Mouse (Mus musculus) hindbrain, embryonic 12.5 days (tissue): ENCODE data around the gene Ctu1. TPM values are rescaled to one million over a fixed set of nuclear protein-coding genes. Genes with fewer than 3 reads are reported as not detected.

Experiments
- ATAC-seq: fragments of 200-750 bp; cut with Nextera tagmentation; 2 replicates; pipeline ENCODE4 v1.8.0; 2017; ENCODE audit warnings: moderate TSS enrichment; ENCODE audit not compliant: low FRiP score
- H3K27ac ChIP-seq: fragments of 300-500 bp; sonication (generic); 2 replicates; pipeline ENCODE4 v1.5.1; 2016; ENCODE audit warnings: mild to moderate bottlenecking
- H3K27me3 ChIP-seq: fragments of 300-500 bp; sonication (generic); 2 replicates; pipeline ENCODE4 v1.6.1; 2016; ENCODE audit warnings: mild to moderate bottlenecking
- H3K36me3 ChIP-seq: fragments of 300-500 bp; sonication (generic); 2 replicates; pipeline ENCODE4 v1.6.1; 2016; ENCODE audit warnings: mild to moderate bottlenecking
- H3K4me1 ChIP-seq: fragments of 300-500 bp; sonication (generic); 2 replicates; pipeline ENCODE4 v1.6.1; 2016
- H3K4me2 ChIP-seq: fragments of 300-500 bp; sonication (generic); replicated peaks from 2 replicates; pipeline ENCODE4 v1.6.1; 2016; ENCODE audit warnings: mild to moderate bottlenecking
- H3K4me3 ChIP-seq: fragments of 300-500 bp; sonication (generic); 2 replicates; pipeline ENCODE4 v1.5.1; 2016; ENCODE audit warnings: mild to moderate bottlenecking
- H3K9ac ChIP-seq: fragments of 300-500 bp; sonication (generic); 2 replicates; pipeline ENCODE4 v1.6.1; 2016; ENCODE audit warnings: mild to moderate bottlenecking, moderate library complexity
- H3K9me3 ChIP-seq: fragments of 300-500 bp; sonication (generic); replicated peaks from 2 replicates; pipeline ENCODE4 v1.6.1; 2016; ENCODE audit warnings: mild to moderate bottlenecking
- WGBS: fragments of 180-500 bp; shearing (Covaris S2); methylation state at CpG from one replicate; pipeline ENCODE4 v1.1.7; 2016; 5-methylcytosine and 5-hydroxymethylcytosine counted together
- polyA plus RNA-seq: library from polyadenylated mRNA; unstranded; fragments of >200 nt; fragmentation: Nextera tagmentation; extraction: Ambion mirVana; gene quantifications from 2 replicates; pipeline ENCODE4 v1.2.1, GENCODE M21; 2016

Ctu1 gene
- 16.4 and 17.0 TPM in 2 replicates for polyA plus RNA-seq

DNA sequence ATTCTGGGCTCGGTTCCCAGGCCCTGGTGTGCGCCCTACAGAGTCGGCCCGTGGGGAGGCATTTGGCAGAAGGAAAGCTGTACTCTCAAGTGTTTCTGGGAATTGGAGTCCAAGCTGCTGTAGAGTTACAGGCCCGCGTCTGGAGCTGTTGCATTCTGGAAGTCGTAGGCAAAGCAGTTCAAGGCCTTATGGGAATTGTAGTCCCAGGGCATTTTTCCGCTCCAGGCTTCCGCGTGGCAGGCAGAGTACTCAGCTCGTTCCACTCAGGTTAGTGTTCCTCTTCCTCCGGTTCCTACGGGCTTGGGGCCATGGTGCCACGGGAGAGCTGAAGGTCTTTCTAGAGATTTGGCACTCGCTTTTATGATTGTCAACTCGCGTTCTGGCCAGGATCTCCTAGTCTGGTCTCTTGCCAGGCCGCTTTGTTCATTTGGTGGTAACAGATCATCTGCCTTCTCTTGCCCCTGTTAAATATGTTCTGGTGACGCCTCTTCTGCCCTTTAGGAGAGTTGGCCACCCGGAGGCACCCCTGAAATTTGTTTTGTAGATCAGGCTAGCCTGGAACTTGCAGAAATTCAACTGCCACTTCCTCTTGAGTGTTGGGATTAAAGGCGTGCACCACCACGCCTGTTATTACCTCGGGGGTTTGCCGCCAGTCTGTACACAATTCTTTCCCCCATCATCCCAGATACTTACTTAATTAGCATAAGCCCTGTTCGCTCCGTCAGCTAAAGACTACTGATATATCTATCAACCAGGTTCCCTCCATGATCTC, at the start of gene Ctu1:
Ctu1 (plus strand) TSS at position 208 of the 772 bp plus-strand sequence.
- H3K9me3 ChIP-seq, result peaks cover 5% of the 10 kb centered on the region
- peak within 1 kb of the TSS; percentile 72 for H3K9ac ChIP-seq
- no peak within 1 kb of the TSS for H3K27ac ChIP-seq
- H3K27me3 ChIP-seq, result no peaks in the 10 kb centered on the region
- ATAC-seq, result peak; percentile 96
- H3K4me2 ChIP-seq, result peak within 1 kb of the TSS; percentile 79
- H3K36me3 ChIP-seq, result peaks cover 25% of the 10 kb centered on the region
- under 1% methylated on average over 26 of the region's 26 CpGs for WGBS
- peaks cover 7% of the 10 kb centered on the region for H3K4me1 ChIP-seq
- peak within 1 kb of the TSS; percentile 64 for H3K4me3 ChIP-seq

DNA sequence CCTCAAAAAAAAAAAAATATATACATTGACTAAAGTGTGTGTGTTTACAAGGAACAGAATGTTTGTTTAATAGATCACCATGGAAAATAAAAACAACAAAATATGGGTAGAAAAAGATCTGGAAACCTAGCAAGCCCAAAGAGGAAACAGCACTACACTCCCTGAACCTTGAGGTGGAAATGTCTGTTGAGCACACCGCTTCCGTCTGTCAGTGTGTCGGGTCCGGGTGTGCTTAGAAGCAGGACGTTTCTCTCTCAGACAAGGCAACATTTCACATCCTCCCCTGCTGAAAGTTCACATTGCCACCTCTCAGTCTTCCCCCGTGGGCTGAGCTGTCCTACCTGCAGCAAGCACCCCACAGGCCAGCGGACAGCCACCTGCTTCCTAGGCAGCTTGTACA, 48.9 kb upstream of the Ctu1 start:
- WGBS, result 80% methylated on average over 7 of the region's 7 CpGs

DNA sequence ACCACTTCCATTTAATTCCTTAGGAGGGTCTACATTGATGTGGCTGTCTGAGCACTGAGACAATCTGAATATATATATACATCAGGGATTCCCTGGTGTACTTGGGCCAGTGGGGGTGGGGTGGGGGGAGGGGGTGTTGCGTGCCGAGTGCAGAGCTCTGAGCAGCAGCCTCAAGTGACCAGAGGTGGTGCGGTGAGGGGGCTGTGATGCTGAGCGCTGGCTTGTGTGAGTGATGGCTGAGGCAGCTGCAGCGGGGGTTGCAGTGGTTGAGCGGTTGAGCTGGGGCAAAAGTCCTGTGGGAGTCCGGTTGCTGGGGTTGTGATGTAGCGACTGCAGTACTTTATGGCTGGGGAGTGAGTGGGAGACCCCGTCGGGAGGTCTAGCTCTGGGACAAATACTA, 48.0 kb upstream of the Ctu1 start:
- Histone ChIP-seq H3K4me3 (no peak overlapping the region), H3K9me3 (no peaks in the 10 kb centered on the region), H3K27ac (no peak overlapping the region), H3K9ac (no peak overlapping the region), H3K36me3 (no peaks in the 10 kb centered on the region), H3K4me1 (peaks cover 8% of the 10 kb centered on the region), H3K27me3 (no peaks in the 10 kb centered on the region), H3K4me2 (peak overlapping the region; percentile 27; the same call in 1 of the 2 replicates)
- 17% methylated on average over 10 of the region's 10 CpGs for WGBS
- ATAC-seq, result peak; percentile 46; the same call in 1 of the 2 replicates

More for the DNA sequence above, 48.9 kb upstream of the Ctu1 start:
- Histone ChIP-seq H3K4me3 (no peak overlapping the region), H3K9me3 (no peaks in the 10 kb centered on the region), H3K27ac (no peak overlapping the region), H3K9ac (no peak overlapping the region), H3K4me1 (peaks cover 8% of the 10 kb centered on the region), H3K36me3 (no peaks in the 10 kb centered on the region), H3K4me2 (no peak overlapping the region), H3K27me3 (no peaks in the 10 kb centered on the region)
- ATAC-seq, result no peak

DNA sequence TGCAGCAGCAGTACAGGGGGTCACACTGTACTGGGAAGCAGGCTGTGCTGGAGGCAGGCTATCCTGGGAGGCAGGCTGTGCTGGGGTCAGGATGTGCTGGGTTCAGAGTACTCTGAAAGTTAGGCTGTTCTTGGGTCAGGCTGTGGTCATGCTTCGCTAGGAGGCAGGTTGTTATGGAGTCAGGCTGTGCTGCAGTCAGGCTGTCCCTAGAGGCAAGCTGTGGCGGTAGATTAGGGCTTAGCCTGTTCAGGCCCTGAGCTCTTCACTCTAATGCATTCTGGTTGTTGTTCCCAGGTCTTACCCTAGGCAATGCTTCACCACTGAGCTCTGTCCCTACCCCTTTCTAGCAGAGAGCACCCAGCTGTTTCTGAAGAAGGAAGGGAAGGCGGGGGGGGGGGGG, 46.8 kb upstream of the Ctu1 start:
- 69% methylated on average over 3 of the region's 3 CpGs for WGBS
- Histone ChIP-seq H3K36me3 (no peaks in the 10 kb centered on the region), H3K4me3 (no peak overlapping the region), H3K9me3 (no peaks in the 10 kb centered on the region), H3K9ac (no peak overlapping the region), H3K4me1 (peaks cover 8% of the 10 kb centered on the region), H3K27me3 (no peaks in the 10 kb centered on the region), H3K27ac (no peak overlapping the region), H3K4me2 (no peak overlapping the region)
- no peak for ATAC-seq

DNA sequence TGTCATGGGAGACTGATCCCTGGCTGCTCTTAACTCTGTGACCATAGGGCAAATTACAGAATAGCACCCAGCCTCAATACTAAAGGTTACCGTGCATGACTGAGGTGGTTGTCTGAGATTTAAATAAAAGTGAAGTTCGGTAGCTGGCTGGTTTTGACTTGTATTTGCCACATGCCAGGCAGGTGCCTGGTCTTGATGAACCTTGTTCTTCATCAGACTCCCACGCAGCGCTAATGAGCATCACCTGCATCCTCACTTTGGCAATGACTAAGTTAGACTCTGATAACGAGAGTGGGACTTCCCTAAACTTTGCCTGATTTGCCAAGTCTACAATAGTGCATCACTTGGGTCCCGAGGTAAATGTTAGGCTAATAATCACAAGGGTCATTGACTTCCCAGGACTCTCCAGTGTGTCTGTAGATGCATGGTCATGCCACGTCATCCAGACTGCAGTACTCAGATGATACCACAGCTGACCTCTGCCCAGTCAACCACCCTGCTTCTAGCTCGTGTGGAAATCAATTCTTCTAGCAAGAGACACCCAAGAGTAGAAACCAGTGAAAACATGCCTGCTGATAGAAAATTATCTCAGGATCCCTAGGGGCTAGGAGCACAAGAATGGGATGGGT, 45.9 kb upstream of the Ctu1 start:
- Histone ChIP-seq H3K4me3 (no peak overlapping the region), H3K27ac (no peak overlapping the region), H3K4me2 (no peak overlapping the region), H3K9ac (no peak overlapping the region), H3K36me3 (no peaks in the 10 kb centered on the region), H3K27me3 (no peaks in the 10 kb centered on the region), H3K4me1 (peaks cover 8% of the 10 kb centered on the region), H3K9me3 (no peaks in the 10 kb centered on the region)
- 90% methylated on average over 8 of the region's 8 CpGs for WGBS
- no peak for ATAC-seq

DNA sequence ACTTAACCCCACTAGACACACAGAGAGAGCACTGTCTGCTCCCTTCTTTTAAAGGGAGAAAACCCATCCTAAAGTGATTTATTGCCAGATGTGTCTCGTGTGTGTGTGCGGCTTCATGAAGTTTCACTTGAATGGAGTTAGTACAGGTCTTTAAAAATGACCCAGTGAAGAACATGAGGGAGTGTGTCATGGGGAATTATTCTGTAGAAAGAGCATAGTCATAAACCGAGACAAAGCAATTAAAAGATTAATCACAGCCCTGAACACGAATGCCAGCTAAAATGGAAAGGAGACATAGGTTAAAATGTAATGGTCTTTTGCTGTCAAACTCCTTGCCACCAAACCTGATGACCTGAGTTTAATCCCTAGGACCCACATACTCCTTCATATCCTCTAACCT, 37.9 kb upstream of the Ctu1 start:
- Histone ChIP-seq H3K9me3 (no peaks in the 10 kb centered on the region), H3K36me3 (no peaks in the 10 kb centered on the region), H3K4me3 (no peak overlapping the region), H3K27me3 (no peaks in the 10 kb centered on the region), H3K4me1 (no peaks in the 10 kb centered on the region), H3K9ac (no peak overlapping the region), H3K4me2 (no peak overlapping the region), H3K27ac (no peak overlapping the region)
- WGBS, result 76% methylated on average over 4 of the region's 4 CpGs
- no peak for ATAC-seq

DNA sequence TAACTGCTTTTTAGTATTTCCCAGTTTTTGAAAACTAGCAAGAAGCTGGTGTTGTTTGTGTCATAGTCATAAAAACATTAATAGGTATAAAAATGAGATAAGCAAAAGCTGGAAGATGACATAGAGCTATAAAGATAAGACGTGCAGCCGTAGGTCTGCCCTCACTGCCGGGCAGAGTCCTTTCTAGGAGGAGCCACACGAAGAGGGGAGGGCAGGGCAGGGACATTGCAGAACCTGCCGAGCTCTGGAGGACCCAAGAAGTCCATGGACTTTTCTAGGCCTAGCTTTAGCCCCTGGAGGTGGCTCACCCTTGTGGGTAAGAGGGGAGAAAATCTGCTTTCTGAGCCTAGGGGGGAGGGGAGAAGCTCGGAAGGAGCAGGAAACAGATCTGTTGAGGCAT, 37.3 kb upstream of the Ctu1 start, which contains the start of gene Ceacam18:
Ceacam18 (plus strand) TSS at position 208 of the 400 bp plus-strand sequence.
- 73% methylated on average over 6 of the region's 6 CpGs for WGBS
- Histone ChIP-seq H3K9ac (no peak within 1 kb of the TSS), H3K27ac (no peak within 1 kb of the TSS), H3K4me2 (no peak within 1 kb of the TSS), H3K36me3 (no peaks in the 10 kb centered on the region), H3K4me3 (no peak within 1 kb of the TSS), H3K9me3 (no peaks in the 10 kb centered on the region), H3K4me1 (no peaks in the 10 kb centered on the region), H3K27me3 (no peaks in the 10 kb centered on the region)
- no peak for ATAC-seq

DNA sequence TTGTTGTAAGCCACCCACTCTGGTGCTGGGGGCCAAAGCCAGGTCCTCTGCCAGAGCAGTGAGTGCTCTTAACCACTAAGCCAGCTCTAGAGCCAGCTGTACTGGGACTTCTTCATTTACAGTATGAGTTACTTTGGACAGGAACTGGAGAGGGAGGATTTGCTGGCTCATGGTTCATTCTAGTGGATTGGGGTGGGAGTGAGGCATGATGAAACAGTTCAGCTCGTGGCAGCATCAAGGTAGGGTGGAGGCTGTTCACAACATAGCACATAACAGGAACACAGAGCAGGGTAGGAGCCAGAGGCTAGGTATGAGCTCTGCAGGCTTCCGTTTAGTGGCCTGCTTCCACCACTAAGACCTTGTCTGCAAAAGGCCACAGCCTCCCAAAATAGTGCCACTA, 35.6 kb upstream of the Ctu1 start:
- no peak for ATAC-seq
- H3K36me3 ChIP-seq, result no peaks in the 10 kb centered on the region
- WGBS, result 58% methylated on average over 2 of the region's 2 CpGs
- no peak overlapping the region for H3K4me2 ChIP-seq
- H3K27me3 ChIP-seq, result no peaks in the 10 kb centered on the region
- H3K27ac ChIP-seq, result no peak overlapping the region
- H3K4me1 ChIP-seq, result no peaks in the 10 kb centered on the region
- H3K9ac ChIP-seq, result no peak overlapping the region
- no peaks in the 10 kb centered on the region for H3K9me3 ChIP-seq
- H3K4me3 ChIP-seq, result no peak overlapping the region

DNA sequence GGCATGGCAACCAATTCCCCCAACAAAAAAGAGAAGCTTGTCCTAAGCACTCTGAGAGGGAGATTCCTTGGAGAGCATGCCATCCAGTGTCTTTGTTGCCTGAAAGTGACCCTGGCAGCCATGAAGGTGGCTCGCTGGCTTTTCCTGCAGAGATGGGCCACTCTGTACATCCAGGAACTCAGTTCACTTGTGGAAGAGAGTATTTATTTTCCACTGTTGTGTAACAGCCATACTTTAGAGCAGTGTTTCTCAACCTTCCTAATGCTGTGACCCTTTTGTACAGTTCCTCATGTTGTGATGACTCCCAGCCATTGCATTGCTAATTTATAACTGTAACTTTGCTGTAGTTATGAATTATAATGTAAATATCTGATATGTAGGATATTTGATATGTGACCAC, 34.7 kb upstream of the Ctu1 start:
- ATAC-seq, result no peak
- H3K4me1 ChIP-seq, result no peaks in the 10 kb centered on the region
- 71% methylated on average over 1 of the region's 1 CpGs for WGBS
- H3K9ac ChIP-seq, result no peak overlapping the region
- no peaks in the 10 kb centered on the region for H3K36me3 ChIP-seq
- H3K27ac ChIP-seq, result no peak overlapping the region
- no peaks in the 10 kb centered on the region for H3K9me3 ChIP-seq
- no peak overlapping the region for H3K4me2 ChIP-seq
- H3K27me3 ChIP-seq, result no peaks in the 10 kb centered on the region
- H3K4me3 ChIP-seq, result no peak overlapping the region

DNA sequence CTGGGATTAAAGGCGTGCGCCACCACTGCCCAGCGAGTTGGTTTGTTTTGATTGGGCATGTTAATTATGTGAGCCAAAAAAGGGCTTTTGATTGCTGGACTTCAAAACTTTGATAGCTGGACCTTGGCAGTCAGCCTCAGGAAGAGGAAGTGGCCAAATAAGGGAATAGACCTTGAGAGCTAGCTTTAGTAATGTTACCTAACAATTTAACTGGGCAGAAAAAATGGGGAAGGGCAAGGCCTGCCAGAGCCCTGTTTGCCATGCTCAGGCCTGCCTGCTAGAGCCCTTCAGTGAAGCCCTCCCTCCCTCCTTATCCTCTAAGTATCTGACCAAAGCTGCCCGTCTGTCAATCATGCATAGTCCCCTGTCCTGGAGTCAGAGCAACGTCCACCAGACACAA, 29.2 kb upstream of the Ctu1 start:
- Histone ChIP-seq H3K27me3 (no peaks in the 10 kb centered on the region), H3K9ac (no peak overlapping the region), H3K27ac (no peak overlapping the region), H3K4me3 (no peak overlapping the region), H3K4me2 (no peak overlapping the region), H3K36me3 (no peaks in the 10 kb centered on the region), H3K9me3 (no peaks in the 10 kb centered on the region), H3K4me1 (no peaks in the 10 kb centered on the region)
- no peak for ATAC-seq
- 86% methylated on average over 5 of the region's 5 CpGs for WGBS

DNA sequence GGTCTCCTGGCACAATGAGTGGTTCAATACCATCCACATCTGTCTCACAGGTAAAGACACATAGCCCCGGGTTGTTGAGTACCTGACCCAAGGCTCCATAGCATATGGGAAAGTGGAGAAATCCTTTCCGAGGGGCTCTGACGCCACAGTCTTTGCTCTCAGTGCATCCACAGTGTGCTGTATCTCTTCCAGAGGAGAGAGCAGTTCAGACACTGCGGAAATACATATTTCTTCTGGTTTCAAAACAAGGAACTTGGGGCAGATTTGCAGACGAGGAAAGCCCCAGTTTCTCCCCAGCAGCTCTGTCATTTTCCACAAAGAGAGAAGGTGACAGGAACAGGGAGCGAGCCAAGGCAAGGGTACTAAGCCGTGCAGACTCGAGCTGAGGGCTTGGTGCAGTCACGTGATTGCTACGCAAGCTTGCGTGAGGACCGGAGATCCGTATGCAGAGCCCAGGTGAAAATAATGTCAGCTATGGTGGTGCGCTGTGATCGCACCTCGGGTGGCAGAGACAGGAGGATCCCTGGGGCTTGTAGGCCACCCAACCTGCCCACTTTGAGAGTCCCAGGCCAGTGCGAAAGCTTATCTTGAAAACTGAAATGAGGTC, 28.7 kb upstream of the Ctu1 start:
- no peak overlapping the region for H3K9ac ChIP-seq
- ATAC-seq, result no peak
- H3K9me3 ChIP-seq, result no peaks in the 10 kb centered on the region
- no peak overlapping the region for H3K4me3 ChIP-seq
- H3K27me3 ChIP-seq, result no peaks in the 10 kb centered on the region
- no peak overlapping the region for H3K27ac ChIP-seq
- H3K36me3 ChIP-seq, result no peaks in the 10 kb centered on the region
- no peak overlapping the region for H3K4me2 ChIP-seq
- no peaks in the 10 kb centered on the region for H3K4me1 ChIP-seq
- WGBS, result 85% methylated on average over 17 of the region's 17 CpGs

DNA sequence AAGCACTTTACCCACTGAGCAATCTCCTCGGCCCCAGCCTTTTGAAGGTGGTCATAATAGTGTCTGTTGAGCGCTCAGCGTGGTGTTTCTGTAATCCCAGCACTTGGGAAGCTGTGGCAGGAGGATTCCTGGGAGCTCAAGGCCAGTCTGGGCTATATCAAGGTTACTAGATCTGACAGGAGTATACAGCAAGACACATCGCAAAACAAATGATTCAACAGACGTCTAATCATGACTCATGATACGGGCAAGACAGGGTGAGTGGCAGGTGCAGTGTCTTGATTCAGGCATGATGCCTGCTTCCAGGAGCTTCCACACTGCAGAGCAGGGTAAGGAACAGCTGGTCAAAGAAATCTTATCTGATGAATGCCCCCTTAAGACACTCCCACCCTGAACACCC, 19.1 kb upstream of the Ctu1 start:
- Histone ChIP-seq H3K9ac (no peak overlapping the region), H3K27ac (no peak overlapping the region), H3K4me1 (no peaks in the 10 kb centered on the region), H3K4me2 (no peak overlapping the region), H3K4me3 (no peak overlapping the region), H3K27me3 (no peaks in the 10 kb centered on the region), H3K9me3 (no peaks in the 10 kb centered on the region; the same call in 1 of the 2 replicates), H3K36me3 (no peaks in the 10 kb centered on the region)
- ATAC-seq, result no peak
- 91% methylated on average over 6 of the region's 6 CpGs for WGBS
